Mouse (Mus musculus): ENCODE data around the gene Ocm. TPM values are rescaled to one million over a fixed set of nuclear protein-coding genes. Genes with fewer than 3 reads are reported as not detected.

Ocm gene
- polyA plus RNA-seq, 1 experiment from 2014 or later, result not detected

GRCm38 (mm10) chr5:143982361-143982760, 44.1 kb downstream of the Ocm start:
- H3K4me1 ChIP-seq (ENCODE audit: control insufficient read depth, insufficient read depth, low read length), result no peaks in the 10 kb centered on the region
- no peaks in the 10 kb centered on the region for H3K27me3 ChIP-seq (ENCODE audit: control insufficient read depth, insufficient read depth, low read length)
- H3K36me3 ChIP-seq (replicated peaks; ENCODE audit: control insufficient read depth, insufficient read depth, low read depth, low read length), result no peaks in the 10 kb centered on the region; the same call in 1 of the 2 replicates
- no peak for ATAC-seq (replicated peaks; ENCODE audit: insufficient number of reproducible peaks, low FRiP score, low TSS enrichment, low read depth)
- 87% methylated on average over 2 of the region's 2 CpGs for WGBS
- no peaks in the 10 kb centered on the region for H3K9me3 ChIP-seq (replicated peaks; ENCODE audit: control insufficient read depth, low read length)
- H3K27ac ChIP-seq (replicated peaks; ENCODE audit: low read depth, low read length), result no peak overlapping the region
- no peak overlapping the region for H3K4me2 ChIP-seq (ENCODE audit: low read depth, low read length)
- no peak overlapping the region for H3K9ac ChIP-seq (replicated peaks; ENCODE audit: low read length)
- no peak overlapping the region for H3K4me3 ChIP-seq (ENCODE audit: low read depth, low read length)
- no peak for DNase-seq (ENCODE audit: low spot score)

GRCm38 (mm10) chr5:143980858-143981257, 45.6 kb downstream of the Ocm start:
- 32% methylated on average over 9 of the region's 9 CpGs for WGBS
- ATAC-seq (replicated peaks; ENCODE audit: insufficient number of reproducible peaks, low FRiP score, low TSS enrichment, low read depth) (no peak), DNase-seq (ENCODE audit: low spot score) (peak; percentile 31)
- Histone ChIP-seq H3K4me2 (ENCODE audit: low read depth, low read length) (no peak overlapping the region), H3K4me1 (ENCODE audit: control insufficient read depth, insufficient read depth, low read length) (no peaks in the 10 kb centered on the region), H3K36me3 (replicated peaks; ENCODE audit: control insufficient read depth, insufficient read depth, low read depth, low read length) (no peaks in the 10 kb centered on the region), H3K27ac (replicated peaks; ENCODE audit: low read depth, low read length) (no peak overlapping the region), H3K27me3 (ENCODE audit: control insufficient read depth, insufficient read depth, low read length) (no peaks in the 10 kb centered on the region), H3K9me3 (replicated peaks; ENCODE audit: control insufficient read depth, low read length) (no peaks in the 10 kb centered on the region), H3K4me3 (ENCODE audit: low read depth, low read length) (no peak overlapping the region), H3K9ac (replicated peaks; ENCODE audit: low read length) (no peak overlapping the region)

DNA sequence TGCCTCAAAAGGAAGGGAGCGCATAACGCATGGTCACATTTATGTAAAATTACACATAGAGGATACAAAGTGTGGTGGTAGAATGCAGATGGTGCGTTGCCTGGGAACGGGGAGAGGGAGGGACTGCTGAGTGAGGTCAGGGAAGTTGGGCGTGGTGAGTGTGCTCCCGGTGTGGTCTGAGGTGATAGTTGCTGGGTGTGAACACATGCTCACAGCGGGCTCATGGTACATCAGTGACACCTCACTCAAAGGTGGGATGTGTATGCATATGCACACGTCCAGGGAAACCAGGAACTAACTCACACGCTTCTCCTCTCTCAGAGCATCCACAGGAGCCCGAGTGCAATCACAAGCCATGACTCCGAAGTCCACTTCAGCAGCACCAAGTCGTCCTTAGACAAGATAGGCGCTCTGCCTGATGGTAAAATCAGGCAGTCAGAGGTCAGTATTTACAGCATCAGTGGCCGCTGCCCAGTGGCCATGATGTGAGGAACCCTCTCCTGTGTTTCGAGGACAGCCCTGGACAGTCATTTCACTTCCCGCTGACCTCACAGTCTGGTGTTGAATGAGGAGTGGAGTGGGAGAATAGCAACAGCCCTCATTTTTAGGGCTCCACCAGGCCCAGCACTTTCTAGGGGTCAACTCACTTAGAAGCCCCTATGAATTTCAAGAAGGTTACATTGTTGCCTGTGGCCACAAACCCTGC, 49.6 kb downstream of the Ocm start:
- H3K4me1 ChIP-seq (ENCODE audit: control insufficient read depth, insufficient read depth, low read length), result no peaks in the 10 kb centered on the region
- 77% methylated on average over 16 of the region's 16 CpGs for WGBS
- ATAC-seq (replicated peaks; ENCODE audit: insufficient number of reproducible peaks, low FRiP score, low TSS enrichment, low read depth) (no peak), DNase-seq (ENCODE audit: low spot score) (no peak)
- H3K4me2 ChIP-seq (ENCODE audit: low read depth, low read length), result no peak overlapping the region
- H3K36me3 ChIP-seq (replicated peaks; ENCODE audit: control insufficient read depth, insufficient read depth, low read depth, low read length), result no peaks in the 10 kb centered on the region
- no peak overlapping the region for H3K9ac ChIP-seq (replicated peaks; ENCODE audit: low read length)
- no peak overlapping the region for H3K27ac ChIP-seq (replicated peaks; ENCODE audit: low read depth, low read length)
- H3K9me3 ChIP-seq (replicated peaks; ENCODE audit: control insufficient read depth, low read length), result no peaks in the 10 kb centered on the region
- H3K4me3 ChIP-seq (ENCODE audit: low read depth, low read length), result no peak overlapping the region
- H3K27me3 ChIP-seq (ENCODE audit: control insufficient read depth, insufficient read depth, low read length), result no peaks in the 10 kb centered on the region

DNA sequence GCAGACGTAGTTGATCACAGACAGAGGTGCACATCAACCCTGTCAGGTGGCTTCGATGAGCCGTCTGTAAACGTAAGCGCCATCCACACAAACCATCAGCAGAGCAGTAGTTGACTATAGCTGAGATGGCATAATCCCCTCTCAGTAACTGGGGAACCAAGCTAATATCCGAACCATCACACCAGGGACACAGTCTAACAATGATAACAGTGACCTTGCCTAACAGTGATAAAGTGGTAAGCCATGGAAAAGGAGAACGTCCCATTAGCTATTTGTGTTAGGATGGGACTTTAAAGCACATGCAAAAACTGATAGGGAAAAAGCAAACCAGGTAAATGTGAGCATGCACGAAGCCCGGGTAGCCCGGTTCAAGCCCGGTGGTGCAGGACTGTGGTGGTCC, 50.2 kb downstream of the Ocm start:
- Histone ChIP-seq H3K4me3 (ENCODE audit: low read depth, low read length) (no peak overlapping the region), H3K4me1 (ENCODE audit: control insufficient read depth, insufficient read depth, low read length) (no peaks in the 10 kb centered on the region), H3K9me3 (replicated peaks; ENCODE audit: control insufficient read depth, low read length) (no peaks in the 10 kb centered on the region), H3K4me2 (ENCODE audit: low read depth, low read length) (no peak overlapping the region), H3K9ac (replicated peaks; ENCODE audit: low read length) (no peak overlapping the region), H3K27ac (replicated peaks; ENCODE audit: low read depth, low read length) (no peak overlapping the region), H3K36me3 (replicated peaks; ENCODE audit: control insufficient read depth, insufficient read depth, low read depth, low read length) (no peaks in the 10 kb centered on the region), H3K27me3 (ENCODE audit: control insufficient read depth, insufficient read depth, low read length) (no peaks in the 10 kb centered on the region)
- 85% methylated on average over 11 of the region's 11 CpGs for WGBS
- DNase-seq (ENCODE audit: low spot score) (no peak), ATAC-seq (replicated peaks; ENCODE audit: insufficient number of reproducible peaks, low FRiP score, low TSS enrichment, low read depth) (no peak)

GRCm38 (mm10) chr5:143975631-143975933, 50.9 kb downstream of the Ocm start:
- DNase-seq (ENCODE audit: low spot score) (no peak), ATAC-seq (replicated peaks; ENCODE audit: insufficient number of reproducible peaks, low FRiP score, low TSS enrichment, low read depth) (0 out of 2 replicates have a peak, but pooled peaks have one; percentile 46)
- Histone ChIP-seq H3K4me2 (ENCODE audit: low read depth, low read length) (no peak overlapping the region), H3K36me3 (replicated peaks; ENCODE audit: control insufficient read depth, insufficient read depth, low read depth, low read length) (no peaks in the 10 kb centered on the region), H3K27ac (replicated peaks; ENCODE audit: low read depth, low read length) (no peak overlapping the region), H3K4me3 (ENCODE audit: low read depth, low read length) (no peak overlapping the region), H3K9ac (replicated peaks; ENCODE audit: low read length) (no peak overlapping the region), H3K4me1 (ENCODE audit: control insufficient read depth, insufficient read depth, low read length) (no peaks in the 10 kb centered on the region), H3K27me3 (ENCODE audit: control insufficient read depth, insufficient read depth, low read length) (no peaks in the 10 kb centered on the region), H3K9me3 (replicated peaks; ENCODE audit: control insufficient read depth, low read length) (no peaks in the 10 kb centered on the region)
- 72% methylated on average over 2 of the region's 2 CpGs for WGBS

DNA sequence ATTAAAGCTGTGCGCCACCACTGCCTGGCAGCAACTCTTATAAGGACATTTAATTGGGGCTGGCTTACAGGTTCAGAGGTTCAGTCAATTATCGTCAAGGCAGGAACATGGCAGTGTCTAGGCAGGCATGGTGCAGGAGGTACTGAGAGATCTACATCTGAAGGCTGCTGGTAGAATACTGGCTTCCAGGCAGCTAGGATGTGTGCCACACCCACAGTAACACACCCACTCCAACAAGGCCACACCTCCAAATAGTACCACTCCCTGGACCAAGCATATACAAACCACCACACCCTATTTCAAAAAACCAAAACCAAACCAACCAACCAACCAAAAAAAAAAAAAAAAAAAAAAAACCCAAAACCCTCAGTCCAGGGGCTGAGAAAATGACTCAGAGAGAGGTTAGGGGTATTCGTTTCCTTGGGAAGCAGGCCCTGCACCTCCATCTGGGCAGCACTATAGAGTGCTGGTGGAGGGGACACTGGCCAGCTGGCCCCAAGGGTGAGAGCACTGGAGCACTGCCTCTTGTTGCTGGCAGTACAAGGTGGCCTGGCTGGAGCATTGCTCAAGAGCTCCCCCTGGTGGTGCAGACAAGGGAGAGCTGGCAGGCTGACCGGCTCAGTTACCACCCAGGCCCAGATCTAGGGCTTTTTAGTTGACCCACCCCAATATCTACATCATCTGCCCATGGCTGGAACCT, 51.4 kb downstream of the Ocm start:
- Histone ChIP-seq H3K27ac (replicated peaks; ENCODE audit: low read depth, low read length) (no peak overlapping the region), H3K9ac (replicated peaks; ENCODE audit: low read length) (no peak overlapping the region), H3K36me3 (replicated peaks; ENCODE audit: control insufficient read depth, insufficient read depth, low read depth, low read length) (no peaks in the 10 kb centered on the region), H3K4me3 (ENCODE audit: low read depth, low read length) (no peak overlapping the region), H3K4me2 (ENCODE audit: low read depth, low read length) (no peak overlapping the region), H3K27me3 (ENCODE audit: control insufficient read depth, insufficient read depth, low read length) (no peaks in the 10 kb centered on the region), H3K9me3 (replicated peaks; ENCODE audit: control insufficient read depth, low read length) (no peaks in the 10 kb centered on the region), H3K4me1 (ENCODE audit: control insufficient read depth, insufficient read depth, low read length) (no peaks in the 10 kb centered on the region)
- 45% methylated on average over 4 of the region's 4 CpGs for WGBS
- ATAC-seq (replicated peaks; ENCODE audit: insufficient number of reproducible peaks, low FRiP score, low TSS enrichment, low read depth) (0 out of 2 replicates have a peak, but pooled peaks have one; percentile 49), DNase-seq (ENCODE audit: low spot score) (peak; percentile 76)

DNA sequence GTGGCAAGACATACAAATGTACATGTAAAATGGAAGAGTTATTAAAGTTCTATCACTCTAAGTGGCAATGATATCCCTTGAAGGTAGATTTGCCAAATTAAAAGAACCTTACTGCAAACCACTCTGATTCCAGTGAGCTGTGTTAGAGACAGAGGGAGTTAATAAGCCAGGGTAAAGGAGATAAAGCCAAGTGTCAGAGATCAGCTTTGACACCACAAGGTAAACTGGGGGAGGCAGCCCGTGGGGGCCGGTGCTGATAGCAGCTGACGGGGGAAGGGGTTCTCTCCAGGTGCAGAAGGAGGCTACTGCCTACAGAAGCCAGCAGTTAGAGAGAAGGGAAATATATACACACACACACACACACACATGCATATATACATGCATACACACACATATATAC, 53.8 kb downstream of the Ocm start:
- no peaks in the 10 kb centered on the region for H3K9me3 ChIP-seq (replicated peaks; ENCODE audit: control insufficient read depth, low read length)
- H3K4me1 ChIP-seq (ENCODE audit: control insufficient read depth, insufficient read depth, low read length), result no peaks in the 10 kb centered on the region
- 77% methylated on average over 3 of the region's 3 CpGs for WGBS
- no peak for DNase-seq (ENCODE audit: low spot score)
- no peak overlapping the region for H3K9ac ChIP-seq (replicated peaks; ENCODE audit: low read length)
- H3K4me2 ChIP-seq (ENCODE audit: low read depth, low read length), result no peak overlapping the region
- no peak overlapping the region for H3K4me3 ChIP-seq (ENCODE audit: low read depth, low read length)
- ATAC-seq (replicated peaks; ENCODE audit: insufficient number of reproducible peaks, low FRiP score, low TSS enrichment, low read depth), result no peak
- no peaks in the 10 kb centered on the region for H3K36me3 ChIP-seq (replicated peaks; ENCODE audit: control insufficient read depth, insufficient read depth, low read depth, low read length)
- H3K27me3 ChIP-seq (ENCODE audit: control insufficient read depth, insufficient read depth, low read length), result no peaks in the 10 kb centered on the region
- H3K27ac ChIP-seq (replicated peaks; ENCODE audit: low read depth, low read length), result no peak overlapping the region

All from embryonic facial prominence, embryonic 11.5 days (tissue).